Mouse (Mus musculus) embryo, embryonic 11.5 days (tissue): ENCODE data around the gene Nudt16.
"Not testable (repeated sequence)": the region's sequence is repeated elsewhere in the genome, so short reads cannot be mapped to it uniquely, and the experiment has no call there.

ENCODE experiments used
- DNase-seq: peaks from one replicate; pipeline ENCODE4 v3.0.0-alpha.2; 2012; ENCODE audit warnings: low read depth, low spot score

The Nudt16 gene

GRCm38 (mm10) chr9:105131253-105132001, at the start of gene Nudt16:
Gene Nudt16, minus strand, starts transcription at chr9:105131824.
- DNase-seq = peak; percentile 84

- DNase-seq = no peak
Observed at GRCm38 (mm10) chr9:105144992-105145391, 13.4 kb upstream of the Nudt16 start, which contains the start of gene 1700080E11Rik. Gene 1700080E11Rik, minus strand, starts transcription at chr9:105145092.

GRCm38 (mm10) chr9:105139204-105139603, 7.6 kb upstream of the Nudt16 start:
- no peak for DNase-seq

GRCm38 (mm10) chr9:105136404-105136803, 4.8 kb upstream of the Nudt16 start:
- no peak for DNase-seq

GRCm38 (mm10) chr9:105134536-105134935, 2.9 kb upstream of the Nudt16 start:
- DNase-seq = no peak

GRCm38 (mm10) chr9:105132002-105132367, 361 bp upstream of the Nudt16 start:
- no peak for DNase-seq

- no peak for DNase-seq
Observed at GRCm38 (mm10) chr9:105130331-105130730, 1.3 kb downstream of the Nudt16 start.

- not testable (repeated sequence) for DNase-seq
Observed at GRCm38 (mm10) chr9:105125206-105125605, 6.4 kb downstream of the Nudt16 start.

GRCm38 (mm10) chr9:105103893-105104292, 27.7 kb downstream of the Nudt16 start:
- DNase-seq = no peak

GRCm38 (mm10) chr9:105101911-105102310, 29.7 kb downstream of the Nudt16 start:
- no peak for DNase-seq

GRCm38 (mm10) chr9:105100807-105101570, 30.6 kb downstream of the Nudt16 start:
- no peak for DNase-seq

- no peak for DNase-seq
Observed at GRCm38 (mm10) chr9:105080246-105080645, 51.4 kb downstream of the Nudt16 start.
